Mouse (Mus musculus) olfactory bulb, adult 2 months (tissue): Measurements from ENCODE around the gene 1700022I11Rik.

ENCODE experiments used
- CTCF ChIP-seq: fragments of 200-500 bp; IDR thresholded peaks from 2 replicates; pipeline ENCODE4 v1.5.1; 2012; ENCODE audit warnings: low read depth, mild to moderate bottlenecking, low read length, moderate library complexity; ENCODE audit not compliant: insufficient read depth
- POLR2A ChIP-seq: fragments of 200-500 bp; IDR thresholded peaks from 2 replicates; pipeline ENCODE4 v1.6.1; 2012; ENCODE audit warnings: mild to moderate bottlenecking, low read depth, low read length, moderate library complexity; ENCODE audit not compliant: insufficient read depth

DNA sequence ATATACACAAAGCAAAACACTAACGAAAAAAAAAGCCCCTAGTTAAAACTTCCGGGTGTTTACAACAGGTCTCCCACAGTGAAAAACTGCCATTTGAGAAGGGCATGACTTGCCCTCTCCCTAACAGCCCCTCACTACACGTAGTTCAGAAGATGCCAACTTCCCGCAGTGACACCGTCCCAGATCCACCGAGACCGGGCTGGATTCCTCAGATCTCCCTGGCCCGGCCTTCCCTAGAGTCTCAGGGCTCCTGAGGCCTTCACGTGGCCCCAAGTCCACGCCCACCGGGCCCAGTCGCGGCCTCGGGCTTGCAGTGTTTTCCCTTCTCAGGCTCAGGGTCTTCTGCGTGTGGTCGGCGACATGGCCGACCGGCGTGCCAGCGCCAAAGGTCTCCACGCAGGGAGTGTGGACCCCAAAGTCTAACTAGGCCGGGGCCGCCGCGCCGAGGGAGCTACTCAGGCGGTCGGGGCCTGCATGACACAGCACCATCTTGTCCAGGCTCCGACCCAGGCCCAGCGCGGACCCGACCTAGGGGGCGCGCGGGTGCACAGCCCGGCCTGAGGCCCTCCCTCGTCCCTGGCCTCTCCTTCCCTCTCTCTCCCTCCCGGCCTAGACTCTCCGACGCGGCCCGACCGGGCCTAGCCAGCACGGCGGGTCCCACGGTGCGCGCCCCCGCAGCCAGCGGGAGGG is 30.2 kb downstream of the 1700022I11Rik start:
- no peak for TF ChIP-seq POLR2A
- TF ChIP-seq CTCF, result no peak; the same call in 1 of the 2 replicates
